Mouse (Mus musculus) kidney, adult 2 months (tissue): ENCODE data around the gene Lmntd1.

Source experiments
- CTCF ChIP-seq: fragments of 200-500 bp; conservative IDR thresholded peaks from 2 replicates; pipeline ENCODE4 v1.5.1; 2011; ENCODE audit warnings: low read depth, mild to moderate bottlenecking, control low read depth, low read length, moderate library complexity, mixed read lengths; ENCODE audit not compliant: insufficient read depth, insufficient read length
- POLR2A ChIP-seq: fragments of 200-500 bp; IDR thresholded peaks from one replicate; pipeline ENCODE4 v1.6.1; 2011; ENCODE audit warnings: low read depth, low read length, control low read depth

GRCm38 (mm10) chr6:145634454-145634853, 20.3 kb upstream of the Lmntd1 start:
- TF ChIP-seq CTCF (no peak), POLR2A (no peak)
